Mouse (Mus musculus) kidney, embryonic 15.5 days (tissue): ENCODE measurements around the gene Rcor2. TPM values are rescaled to one million over a fixed set of nuclear protein-coding genes. Genes with fewer than 3 reads are reported as not detected.

Experiments used
- ATAC-seq: fragments of 200-750 bp; cut with Nextera tagmentation; replicated peaks from 2 replicates; pipeline ENCODE4 v1.8.0; 2017; ENCODE audit warnings: moderate TSS enrichment; ENCODE audit not compliant: low FRiP score
- H3K27ac ChIP-seq: fragments of 300-500 bp; sonication (generic); 2 replicates; pipeline ENCODE4 v1.5.1; 2015; ENCODE audit warnings: mild to moderate bottlenecking, inconsistent platforms
- H3K27me3 ChIP-seq: fragments of 300-500 bp; sonication (generic); 2 replicates; pipeline ENCODE4 v1.6.1; 2015; ENCODE audit warnings: inconsistent platforms
- H3K36me3 ChIP-seq: fragments of 300-500 bp; sonication (generic); 2 replicates; pipeline ENCODE4 v1.6.1; 2015; ENCODE audit warnings: inconsistent platforms
- H3K4me1 ChIP-seq: fragments of 300-500 bp; sonication (generic); 2 replicates; pipeline ENCODE4 v1.6.1; 2015; ENCODE audit warnings: inconsistent platforms
- H3K4me2 ChIP-seq: fragments of 300-500 bp; sonication (generic); 2 replicates; pipeline ENCODE4 v1.6.1; 2015; ENCODE audit warnings: moderate library complexity, mild to moderate bottlenecking, inconsistent platforms
- H3K4me3 ChIP-seq: fragments of 300-500 bp; sonication (generic); replicated peaks from 2 replicates; pipeline ENCODE4 v1.5.1; 2015; ENCODE audit warnings: mild to moderate bottlenecking, inconsistent platforms
- H3K9ac ChIP-seq: fragments of 300-500 bp; sonication (generic); 2 replicates; pipeline ENCODE4 v1.6.1; 2015; ENCODE audit warnings: mild to moderate bottlenecking, inconsistent platforms
- H3K9me3 ChIP-seq: fragments of 300-500 bp; sonication (generic); replicated peaks from 2 replicates; pipeline ENCODE4 v1.6.1; 2016; ENCODE audit warnings: inconsistent platforms
- WGBS: fragments of 180-500 bp; shearing (Covaris S2); methylation state at CpG from one replicate; pipeline ENCODE4 v1.1.7; 2015; ENCODE audit warnings: mixed read lengths; 5-methylcytosine and 5-hydroxymethylcytosine counted together
- polyA plus RNA-seq: library from polyadenylated mRNA; unstranded; fragments of >200 nt; fragmentation: Nextera tagmentation; extraction: Ambion mirVana; gene quantifications from 2 replicates; pipeline ENCODE4 v1.2.1, GENCODE M21; 2015

Rcor2 gene
- polyA plus RNA-seq, 1 experiment from 2014 or later: 16.0 TPM

- Histone ChIP-seq H3K9ac (peak overlapping the region; percentile 84), H3K4me2 (peak overlapping the region; percentile 91), H3K36me3 (peaks cover 18% of the 10 kb centered on the region), H3K9me3 (no peaks in the 10 kb centered on the region), H3K27me3 (no peaks in the 10 kb centered on the region), H3K27ac (0 out of 2 replicates have a peak overlapping the region, but pooled peaks have one; percentile 48), H3K4me3 (peak overlapping the region; percentile 87), H3K4me1 (peaks cover 40% of the 10 kb centered on the region)
- ATAC-seq: no peak
- 82% methylated on average over 3 of the region's 3 CpGs for WGBS
Observed at GRCm38 (mm10) chr19:7239574-7239973, 27.6 kb upstream of the Rcor2 start.

GRCm38 (mm10) chr19:7240291-7240690, 26.8 kb upstream of the Rcor2 start:
- peak overlapping the region; percentile 91 for H3K4me2 ChIP-seq
- peak; percentile 17 for ATAC-seq
- peak overlapping the region; percentile 84 for H3K9ac ChIP-seq
- H3K27me3 ChIP-seq: no peaks in the 10 kb centered on the region
- H3K4me3 ChIP-seq: peak overlapping the region; percentile 87
- H3K27ac ChIP-seq: peak overlapping the region; percentile 89
- H3K36me3 ChIP-seq: peaks cover 17% of the 10 kb centered on the region
- H3K9me3 ChIP-seq: no peaks in the 10 kb centered on the region
- H3K4me1 ChIP-seq: peaks cover 40% of the 10 kb centered on the region
- under 1% methylated on average over 13 of the region's 13 CpGs for WGBS

GRCm38 (mm10) chr19:7240782-7241690, 26.1 kb upstream of the Rcor2 start, which contains the start of gene Naa40:
Gene Naa40, minus strand, starts transcription at chr19:7241183.
- H3K4me1 ChIP-seq: peaks cover 38% of the 10 kb centered on the region
- H3K9me3 ChIP-seq: no peaks in the 10 kb centered on the region
- H3K4me3 ChIP-seq: peak within 1 kb of the TSS; percentile 87
- H3K4me2 ChIP-seq: peak within 1 kb of the TSS; percentile 91
- H3K27ac ChIP-seq: peak within 1 kb of the TSS; percentile 89
- peak within 1 kb of the TSS; percentile 84 for H3K9ac ChIP-seq
- WGBS: under 1% methylated on average over 80 of the region's 80 CpGs
- peaks cover 17% of the 10 kb centered on the region for H3K36me3 ChIP-seq
- H3K27me3 ChIP-seq: no peaks in the 10 kb centered on the region
- ATAC-seq: peak; percentile 97

- H3K36me3 ChIP-seq: no peaks in the 10 kb centered on the region
- no peak overlapping the region for H3K27ac ChIP-seq
- no peak overlapping the region for H3K4me2 ChIP-seq
- H3K4me3 ChIP-seq: no peak overlapping the region
- ATAC-seq: no peak
- H3K9ac ChIP-seq: no peak overlapping the region
- H3K4me1 ChIP-seq: peaks cover 7% of the 10 kb centered on the region
- no peaks in the 10 kb centered on the region for H3K27me3 ChIP-seq
- 80% methylated on average over 3 of the region's 3 CpGs for WGBS
- H3K9me3 ChIP-seq: no peaks in the 10 kb centered on the region
Observed at GRCm38 (mm10) chr19:7246021-7246420, 21.1 kb upstream of the Rcor2 start.

- Histone ChIP-seq H3K27ac (no peak overlapping the region), H3K4me2 (no peak overlapping the region), H3K9me3 (no peaks in the 10 kb centered on the region), H3K36me3 (no peaks in the 10 kb centered on the region), H3K4me3 (no peak overlapping the region), H3K4me1 (no peaks in the 10 kb centered on the region), H3K9ac (no peak overlapping the region), H3K27me3 (no peaks in the 10 kb centered on the region)
- ATAC-seq: no peak
- 81% methylated on average over 5 of the region's 5 CpGs for WGBS
Observed at GRCm38 (mm10) chr19:7257881-7258280, 9.2 kb upstream of the Rcor2 start.

- Histone ChIP-seq H3K27me3 (no peaks in the 10 kb centered on the region), H3K36me3 (no peaks in the 10 kb centered on the region), H3K4me3 (no peak overlapping the region), H3K4me1 (peaks cover 24% of the 10 kb centered on the region), H3K9ac (no peak overlapping the region), H3K4me2 (no peak overlapping the region), H3K27ac (no peak overlapping the region), H3K9me3 (no peaks in the 10 kb centered on the region)
- WGBS: 86% methylated on average over 1 of the region's 1 CpGs
- no peak for ATAC-seq
Observed at GRCm38 (mm10) chr19:7261476-7261875, 5.6 kb upstream of the Rcor2 start.

- Histone ChIP-seq H3K27ac (no peak overlapping the region), H3K9me3 (no peaks in the 10 kb centered on the region), H3K4me3 (no peak overlapping the region), H3K27me3 (no peaks in the 10 kb centered on the region), H3K9ac (no peak overlapping the region), H3K4me1 (peaks cover 29% of the 10 kb centered on the region), H3K36me3 (no peaks in the 10 kb centered on the region), H3K4me2 (no peak overlapping the region)
- 98% methylated on average over 3 of the region's 3 CpGs for WGBS
- no peak for ATAC-seq
Observed at GRCm38 (mm10) chr19:7261964-7262363, 5.2 kb upstream of the Rcor2 start.

- H3K27me3 ChIP-seq: no peaks in the 10 kb centered on the region
- H3K4me2 ChIP-seq: no peak overlapping the region
- peaks cover 35% of the 10 kb centered on the region for H3K4me1 ChIP-seq
- no peak for ATAC-seq
- no peak overlapping the region for H3K9ac ChIP-seq
- no peak overlapping the region for H3K27ac ChIP-seq
- 91% methylated on average over 1 of the region's 1 CpGs for WGBS
- H3K36me3 ChIP-seq: no peaks in the 10 kb centered on the region
- no peaks in the 10 kb centered on the region for H3K9me3 ChIP-seq
- H3K4me3 ChIP-seq: no peak overlapping the region
Observed at GRCm38 (mm10) chr19:7262592-7262991, 4.5 kb upstream of the Rcor2 start.

- Histone ChIP-seq H3K9me3 (no peaks in the 10 kb centered on the region), H3K9ac (peak overlapping the region; percentile 15; the same call in 1 of the 2 replicates), H3K4me1 (peaks cover 49% of the 10 kb centered on the region), H3K27ac (0 out of 2 replicates have a peak overlapping the region, but pooled peaks have one; percentile 90), H3K4me2 (no peak overlapping the region), H3K4me3 (no peak overlapping the region), H3K27me3 (no peaks in the 10 kb centered on the region), H3K36me3 (no peaks in the 10 kb centered on the region)
- WGBS: 16% methylated on average over 9 of the region's 9 CpGs
- ATAC-seq: no peak
Observed at GRCm38 (mm10) chr19:7264088-7264765, 2.9 kb upstream of the Rcor2 start.

- Histone ChIP-seq H3K27me3 (no peaks in the 10 kb centered on the region), H3K4me3 (no peak overlapping the region), H3K27ac (peak overlapping the region; percentile 90), H3K4me1 (peaks cover 55% of the 10 kb centered on the region), H3K9ac (peak overlapping the region; percentile 15; the same call in 1 of the 2 replicates), H3K36me3 (no peaks in the 10 kb centered on the region), H3K9me3 (no peaks in the 10 kb centered on the region), H3K4me2 (no peak overlapping the region)
- 25% methylated on average over 6 of the region's 6 CpGs for WGBS
- ATAC-seq: no peak
Observed at GRCm38 (mm10) chr19:7264766-7265331, 2.3 kb upstream of the Rcor2 start.

GRCm38 (mm10) chr19:7265478-7266191, 1.5 kb upstream of the Rcor2 start:
- H3K9me3 ChIP-seq: no peaks in the 10 kb centered on the region
- peak overlapping the region; percentile 90 for H3K27ac ChIP-seq
- peak overlapping the region; percentile 30 for H3K4me2 ChIP-seq
- peaks cover 61% of the 10 kb centered on the region for H3K4me1 ChIP-seq
- H3K4me3 ChIP-seq: no peak overlapping the region
- no peak for ATAC-seq
- WGBS: 31% methylated on average over 14 of the region's 14 CpGs
- 0 out of 2 replicates have a peak overlapping the region, but pooled peaks have one; percentile 14 for H3K9ac ChIP-seq
- H3K36me3 ChIP-seq: peaks cover 3% of the 10 kb centered on the region
- no peaks in the 10 kb centered on the region for H3K27me3 ChIP-seq
